Mouse (Mus musculus): Measurements from ENCODE around the gene Mrpl52. TPM values are rescaled to one million over a fixed set of nuclear protein-coding genes. Genes with fewer than 3 reads are reported as not detected.

Mrpl52 gene
- polyA plus RNA-seq, 1 experiment from 2014 or later, result 286 TPM

- Histone ChIP-seq H3K27me3 (no peaks in the 10 kb centered on the region), H3K9ac (no peak overlapping the region), H3K36me3 (peaks cover 4% of the 10 kb centered on the region), H3K4me1 (peaks cover 15% of the 10 kb centered on the region), H3K9me3 (no peaks in the 10 kb centered on the region), H3K4me2 (no peak overlapping the region), H3K4me3 (no peak overlapping the region), H3K27ac (no peak overlapping the region)
- 81% methylated on average over 4 of the region's 4 CpGs for WGBS
- ATAC-seq (ENCODE audit: insufficient number of reproducible peaks, insufficient read depth, low FRiP score, low TSS enrichment, low read depth), result no peak
Measured at GRCm38 (mm10) chr14:54462146-54462545, 35.4 kb downstream of the Mrpl52 start.

GRCm38 (mm10) chr14:54463108-54463958 lies 36.6 kb downstream of the Mrpl52 start:
- no peak for ATAC-seq (ENCODE audit: insufficient number of reproducible peaks, insufficient read depth, low FRiP score, low TSS enrichment, low read depth)
- no peaks in the 10 kb centered on the region for H3K9me3 ChIP-seq
- WGBS, result 12% methylated on average over 12 of the region's 12 CpGs
- H3K27ac ChIP-seq, result no peak overlapping the region
- no peaks in the 10 kb centered on the region for H3K27me3 ChIP-seq
- peak overlapping the region; percentile 84 for H3K9ac ChIP-seq
- peaks cover 16% of the 10 kb centered on the region for H3K36me3 ChIP-seq
- H3K4me1 ChIP-seq, result peaks cover 15% of the 10 kb centered on the region
- peak overlapping the region; percentile 87 for H3K4me3 ChIP-seq
- H3K4me2 ChIP-seq, result peak overlapping the region; percentile 87

- H3K9me3 ChIP-seq, result no peaks in the 10 kb centered on the region
- H3K27ac ChIP-seq, result peak within 1 kb of the TSS; percentile 55
- peak; percentile 84 for ATAC-seq (ENCODE audit: insufficient number of reproducible peaks, insufficient read depth, low FRiP score, low TSS enrichment, low read depth)
- H3K9ac ChIP-seq, result peak within 1 kb of the TSS; percentile 84
- peak within 1 kb of the TSS; percentile 87 for H3K4me2 ChIP-seq
- H3K4me3 ChIP-seq, result peak within 1 kb of the TSS; percentile 87
- under 1% methylated on average over 35 of the region's 35 CpGs for WGBS
- H3K36me3 ChIP-seq, result peaks cover 22% of the 10 kb centered on the region
- H3K27me3 ChIP-seq, result no peaks in the 10 kb centered on the region
- peaks cover 15% of the 10 kb centered on the region for H3K4me1 ChIP-seq
Measured at GRCm38 (mm10) chr14:54463959-54464292, 37.2 kb downstream of the Mrpl52 start, which contains the start of gene Lrp10. TSS of gene Lrp10 (plus strand) at chr14:54464137.

GRCm38 (mm10) chr14:54464293-54465005 lies 37.7 kb downstream of the Mrpl52 start:
- H3K4me3 ChIP-seq, result peak overlapping the region; percentile 87

GRCm38 (mm10) chr14:54471467-54471866 lies 44.8 kb downstream of the Mrpl52 start:
- Histone ChIP-seq H3K27me3 (no peaks in the 10 kb centered on the region), H3K27ac (no peak overlapping the region), H3K4me3 (no peak overlapping the region), H3K36me3 (peaks cover 44% of the 10 kb centered on the region), H3K4me2 (no peak overlapping the region), H3K4me1 (peaks cover 13% of the 10 kb centered on the region), H3K9ac (no peak overlapping the region), H3K9me3 (no peaks in the 10 kb centered on the region)
- WGBS, result 87% methylated on average over 2 of the region's 2 CpGs
- no peak for ATAC-seq (ENCODE audit: insufficient number of reproducible peaks, insufficient read depth, low FRiP score, low TSS enrichment, low read depth)

More at GRCm38 (mm10) chr14:54464293-54465005, 37.7 kb downstream of the Mrpl52 start:
- 1% methylated on average over 57 of the region's 57 CpGs for WGBS
- Histone ChIP-seq H3K36me3 (peaks cover 27% of the 10 kb centered on the region), H3K9ac (peak overlapping the region; percentile 84), H3K27me3 (no peaks in the 10 kb centered on the region), H3K27ac (peak overlapping the region; percentile 55), H3K4me1 (peaks cover 15% of the 10 kb centered on the region), H3K9me3 (no peaks in the 10 kb centered on the region), H3K4me2 (peak overlapping the region; percentile 87)
- ATAC-seq (ENCODE audit: insufficient number of reproducible peaks, insufficient read depth, low FRiP score, low TSS enrichment, low read depth), result peak; percentile 56

- no peaks in the 10 kb centered on the region for H3K9me3 ChIP-seq
- peak overlapping the region; percentile 16; the same call in 1 of the 2 replicates for H3K27ac ChIP-seq
- H3K4me3 ChIP-seq, result no peak overlapping the region
- peaks cover 9% of the 10 kb centered on the region for H3K27me3 ChIP-seq
- H3K4me2 ChIP-seq, result no peak overlapping the region
- H3K9ac ChIP-seq, result no peak overlapping the region
- no peak for ATAC-seq (ENCODE audit: insufficient number of reproducible peaks, insufficient read depth, low FRiP score, low TSS enrichment, low read depth)
- peaks cover 19% of the 10 kb centered on the region for H3K4me1 ChIP-seq
- WGBS, result 67% methylated on average over 5 of the region's 5 CpGs
- H3K36me3 ChIP-seq, result peaks cover 35% of the 10 kb centered on the region
Measured at GRCm38 (mm10) chr14:54472671-54473070, 46.0 kb downstream of the Mrpl52 start.

- Histone ChIP-seq H3K27ac (no peak overlapping the region), H3K4me3 (no peak overlapping the region), H3K27me3 (peaks cover 30% of the 10 kb centered on the region), H3K9me3 (no peaks in the 10 kb centered on the region), H3K9ac (no peak overlapping the region), H3K4me2 (no peak overlapping the region), H3K4me1 (peaks cover 27% of the 10 kb centered on the region), H3K36me3 (peaks cover 15% of the 10 kb centered on the region)
- ATAC-seq (ENCODE audit: insufficient number of reproducible peaks, insufficient read depth, low FRiP score, low TSS enrichment, low read depth), result no peak
- 84% methylated on average over 5 of the region's 5 CpGs for WGBS
Measured at GRCm38 (mm10) chr14:54474744-54475143, 48.0 kb downstream of the Mrpl52 start.

GRCm38 (mm10) chr14:54475941-54476844 lies 49.5 kb downstream of the Mrpl52 start, which contains the start of gene Rem2:
TSS of gene Rem2 (plus strand) at chr14:54476100.
- peak within 1 kb of the TSS; percentile 75 for H3K9ac ChIP-seq
- H3K9me3 ChIP-seq, result no peaks in the 10 kb centered on the region
- H3K4me3 ChIP-seq, result peak within 1 kb of the TSS; percentile 52
- H3K27ac ChIP-seq, result no peak within 1 kb of the TSS
- peak within 1 kb of the TSS; percentile 93 for H3K4me2 ChIP-seq
- peaks cover 27% of the 10 kb centered on the region for H3K4me1 ChIP-seq
- H3K27me3 ChIP-seq, result peaks cover 43% of the 10 kb centered on the region
- under 1% methylated on average over 23 of the region's 23 CpGs for WGBS
- H3K36me3 ChIP-seq, result peaks cover 6% of the 10 kb centered on the region
- ATAC-seq (ENCODE audit: insufficient number of reproducible peaks, insufficient read depth, low FRiP score, low TSS enrichment, low read depth), result peak; percentile 53

GRCm38 (mm10) chr14:54477172-54477909 lies 50.6 kb downstream of the Mrpl52 start:
- ATAC-seq (ENCODE audit: insufficient number of reproducible peaks, insufficient read depth, low FRiP score, low TSS enrichment, low read depth), result no peak
- WGBS, result 71% methylated on average over 15 of the region's 15 CpGs
- peaks cover 45% of the 10 kb centered on the region for H3K27me3 ChIP-seq
- H3K9me3 ChIP-seq, result no peaks in the 10 kb centered on the region
- H3K27ac ChIP-seq, result no peak overlapping the region
- H3K36me3 ChIP-seq, result no peaks in the 10 kb centered on the region
- H3K4me3 ChIP-seq, result no peak overlapping the region
- H3K4me2 ChIP-seq, result peak overlapping the region; percentile 93; the same call in 1 of the 2 replicates
- no peak overlapping the region for H3K9ac ChIP-seq
- peaks cover 27% of the 10 kb centered on the region for H3K4me1 ChIP-seq
